8 mouse cellular contexts compared by ENCODE assay signal in genomic region chr11:97151343-97151801, GRCm38 (mm10). TPM values are rescaled to one million over a fixed set of nuclear protein-coding genes. Genes with fewer than 3 reads are reported as not detected.
DNase-seq lines count a peak whose midpoint lies in the region; ATAC-seq and TF ChIP-seq lines count a peak whose summit lies in the region.

Gene Tbkbp1, minus strand, starts transcription at chr11:97151495.

- H3K9me3 ChIP-seq in intestine, embryonic 14.5 days (ENCODE audit: control insufficient read depth, low read length) = no peaks in the 10 kb centered on the region
- H3K9me3 ChIP-seq in liver, embryonic 12.5 days (replicated peaks) = no peaks in the 10 kb centered on the region
- H3K9me3 ChIP-seq in neural tube, embryonic 14.5 days (ENCODE audit: control insufficient read depth, low read length) = no peaks in the 10 kb centered on the region

- no peaks in the 10 kb centered on the region for H3K27me3 ChIP-seq in intestine, embryonic 14.5 days (replicated peaks; ENCODE audit: control insufficient read depth, insufficient read depth, low read length)
- peaks cover 59% of the 10 kb centered on the region for H3K27me3 ChIP-seq in liver, embryonic 12.5 days (replicated peaks)
- H3K27me3 ChIP-seq in neural tube, embryonic 14.5 days (ENCODE audit: control insufficient read depth, insufficient read depth, low read length) = no peaks in the 10 kb centered on the region

- whole genome bisulfite sequencing in intestine, embryonic 14.5 days = 2% methylated on average over 22 of the region's 64 CpGs
- under 1% methylated on average over 26 of the region's 64 CpGs for WGBS in liver, embryonic 12.5 days (ENCODE audit: insufficient replicate concordance)
- 0% methylated on average over 26 of the region's 64 CpGs for WGBS in neural tube, embryonic 14.5 days

- peaks cover 13% of the 10 kb centered on the region for H3K4me1 ChIP-seq in bone marrow macrophage, adult 2 months (ENCODE audit: control insufficient read depth, insufficient read depth, low read length)
- peaks cover 26% of the 10 kb centered on the region for H3K4me1 ChIP-seq in intestine, embryonic 14.5 days (replicated peaks; ENCODE audit: control insufficient read depth, insufficient read depth, low read length)
- H3K4me1 ChIP-seq in liver, embryonic 12.5 days = peaks cover 53% of the 10 kb centered on the region
- peaks cover 21% of the 10 kb centered on the region for H3K4me1 ChIP-seq in neural tube, embryonic 14.5 days (ENCODE audit: control insufficient read depth, insufficient read depth, low read length)

- peak within 1 kb of the TSS; percentile 76 for H3K4me3 ChIP-seq in bone marrow macrophage, adult 2 months (ENCODE audit: insufficient read depth, low read length)
- peak within 1 kb of the TSS; percentile 49 for H3K4me3 ChIP-seq in intestine, embryonic 14.5 days (ENCODE audit: low read depth, low read length)
- H3K4me3 ChIP-seq in liver, embryonic 12.5 days = peak within 1 kb of the TSS; percentile 66
- H3K4me3 ChIP-seq in neural tube, embryonic 14.5 days (ENCODE audit: low read depth, low read length) = peak within 1 kb of the TSS; percentile 77

- peaks cover 12% of the 10 kb centered on the region for H3K36me3 ChIP-seq in intestine, embryonic 14.5 days (ENCODE audit: control insufficient read depth, insufficient read depth, low read length)
- H3K36me3 ChIP-seq in liver, embryonic 12.5 days = peaks cover 29% of the 10 kb centered on the region
- H3K36me3 ChIP-seq in neural tube, embryonic 14.5 days (ENCODE audit: control insufficient read depth, insufficient read depth, low read length) = peaks cover 9% of the 10 kb centered on the region; the same call in 1 of the 2 replicates

- no peak for TF ChIP-seq CTCF in bone marrow macrophage, adult 2 months (IDR thresholded peaks at IDR 0.05; ENCODE audit: low read depth, low read length)

- peak; percentile 4; the same call in 1 of the 2 replicates for ATAC-seq in intestine, embryonic 14.5 days (replicated peaks; ENCODE audit: low FRiP score, low TSS enrichment, low read depth)
- no peak for ATAC-seq in liver, embryonic 12.5 days
- peak; percentile 33 for ATAC-seq in neural tube, embryonic 14.5 days (ENCODE audit: low read depth)

- H3K27ac ChIP-seq in bone marrow macrophage, adult 2 months (ENCODE audit: insufficient read depth, low read depth, low read length) = peak within 1 kb of the TSS; percentile 93
- peak within 1 kb of the TSS; percentile 78 for H3K27ac ChIP-seq in intestine, embryonic 14.5 days (ENCODE audit: low read depth)
- H3K27ac ChIP-seq in liver, embryonic 12.5 days = peak within 1 kb of the TSS; percentile 59
- peak within 1 kb of the TSS; percentile 94 for H3K27ac ChIP-seq in neural tube, embryonic 14.5 days (ENCODE audit: low read depth, low read length)

- no peak for TF ChIP-seq POLR2A in bone marrow macrophage, adult 2 months (IDR thresholded peaks at IDR 0.05; ENCODE audit: borderline replicate concordance, low read depth, low read length)

- peak within 1 kb of the TSS; percentile 87 for H3K4me2 ChIP-seq in intestine, embryonic 14.5 days (ENCODE audit: low read length)
- H3K4me2 ChIP-seq in liver, embryonic 12.5 days = peak within 1 kb of the TSS; percentile 92
- H3K4me2 ChIP-seq in neural tube, embryonic 14.5 days (ENCODE audit: low read depth, low read length) = peak within 1 kb of the TSS; percentile 51

- peak; percentile 38 to 48 for DNase-seq in left cerebral cortex, adult 18-20 months (ENCODE audit: low spot score in 2 of 2)
- no peak for DNase-seq in left cerebral cortex, adult 11 months (ENCODE audit: low spot score)
- peak; percentile 29 for DNase-seq in gastrocnemius, postnatal 25 days
- DNase-seq in intestine, embryonic 14.5 days (ENCODE audit: low spot score) = no peak
- DNase-seq in urinary bladder, postnatal 10 days (ENCODE audit: low spot score) = no peak

- H3K9ac ChIP-seq in intestine, embryonic 14.5 days (ENCODE audit: low read length) = peak within 1 kb of the TSS; percentile 44
- peak within 1 kb of the TSS; percentile 67 for H3K9ac ChIP-seq in liver, embryonic 12.5 days
- peak within 1 kb of the TSS; percentile 95 for H3K9ac ChIP-seq in neural tube, embryonic 14.5 days (replicated peaks; ENCODE audit: low read depth, low read length)

RNA-seq across cellular contexts. Expression of gene Tbkbp1, which starts in this region (rescaled TPM):
- 10 to 100 TPM; 54.8 to 58.4 TPM for total RNA-seq in left cerebral cortex, adult 18-20 months (2021)
- polyA plus RNA-seq in bone marrow macrophage, adult 2 months (2012; ENCODE audit: insufficient read depth, insufficient read length, missing spikeins) = 36.7 and 39.2 TPM in 2 replicates
- total RNA-seq in gastrocnemius, postnatal 25 days (2021) = 1 to 10 TPM; 4.6 to 4.9 TPM
- polyA plus RNA-seq in intestine, embryonic 14.5 days (2014; fragmentation: Nextera tagmentation; extraction: Ambion mirVana) = 3.2 and 3.9 TPM in 2 replicates
- 3.6 and 4.0 TPM in 2 replicates for polyA plus RNA-seq in liver, embryonic 12.5 days (2016; fragmentation: Nextera tagmentation; extraction: Ambion mirVana)
- 8.4 and 9.0 TPM in 2 replicates for polyA plus RNA-seq in neural tube, embryonic 14.5 days (2014; fragmentation: Nextera tagmentation; extraction: Ambion mirVana)

Comparison
In these comparisons a context has a peak if more than half of its experiments do, and no peak if none do; other contexts are left out.
1. RNA of gene Tbkbp1 (total RNA-seq): 54.8 to 58.4 TPM in left cerebral cortex, adult 18-20 months; 4.6 to 4.9 TPM in gastrocnemius, postnatal 25 days; every median in the first group is over 4 times any median in the second.
2. DNase-seq: peak in left cerebral cortex, adult 18-20 months (2 of 2) and gastrocnemius, postnatal 25 days (single experiment); none in left cerebral cortex, adult 11 months (single experiment), intestine, embryonic 14.5 days (single experiment) and urinary bladder, postnatal 10 days (single experiment).
3. H3K9ac ChIP-seq: peak in every context shown above with its lines; median percentile 95 in neural tube, embryonic 14.5 days; 67 in liver, embryonic 12.5 days; 44 in intestine, embryonic 14.5 days.
4. Peak in every context shown above with its lines, with median percentiles within 50 percentile points of each other: H3K27ac ChIP-seq, H3K4me3 ChIP-seq and H3K4me2 ChIP-seq.